Mouse (Mus musculus) intestine, embryonic 14.5 days (tissue): ENCODE results near the gene Spesp1. TPM values are rescaled to one million over a fixed set of nuclear protein-coding genes. Genes with fewer than 3 reads are reported as not detected.

Source experiments
- ATAC-seq: fragments of 200-750 bp; cut with Nextera tagmentation; replicated peaks from 2 replicates; pipeline ENCODE4 v1.8.0; 2017; ENCODE audit warnings: low read depth, moderate number of reproducible peaks, moderate TSS enrichment, moderate library complexity; ENCODE audit not compliant: low FRiP score, low TSS enrichment
- DNase-seq: peaks from one replicate; pipeline ENCODE4 v3.0.0-alpha.2; 2018; ENCODE audit warnings: low spot score
- H3K27ac ChIP-seq: fragments of 300-500 bp; sonication (generic); 2 replicates; pipeline ENCODE4 v1.5.1; 2014; ENCODE audit warnings: low read depth, mild to moderate bottlenecking, control low read depth
- H3K27me3 ChIP-seq: fragments of 300-500 bp; sonication (generic); replicated peaks from 2 replicates; pipeline ENCODE4 v1.6.1; 2014; ENCODE audit warnings: low read length, control low read depth; ENCODE audit not compliant: control insufficient read depth, insufficient read depth
- H3K36me3 ChIP-seq: fragments of 300-500 bp; sonication (generic); 2 replicates; pipeline ENCODE4 v1.6.1; 2014; ENCODE audit warnings: low read length, control low read depth; ENCODE audit not compliant: control insufficient read depth, insufficient read depth
- H3K4me1 ChIP-seq: fragments of 300-500 bp; sonication (generic); replicated peaks from 2 replicates; pipeline ENCODE4 v1.6.1; 2014; ENCODE audit warnings: low read length, control low read depth, mixed read lengths; ENCODE audit not compliant: control insufficient read depth, insufficient read depth
- H3K4me2 ChIP-seq: fragments of 300-500 bp; sonication (generic); 2 replicates; pipeline ENCODE4 v1.6.1; 2014; ENCODE audit warnings: low read length
- H3K4me3 ChIP-seq: fragments of 300-500 bp; sonication (generic); 2 replicates; pipeline ENCODE4 v1.5.1; 2014; ENCODE audit warnings: low read depth, low read length, control low read depth, mixed read lengths
- H3K9ac ChIP-seq: fragments of 300-500 bp; sonication (generic); 2 replicates; pipeline ENCODE4 v1.6.1; 2014; ENCODE audit warnings: mild to moderate bottlenecking, low read length
- H3K9me3 ChIP-seq: fragments of 300-500 bp; sonication (generic); 2 replicates; pipeline ENCODE4 v1.6.1; 2016; ENCODE audit warnings: low read length, control low read depth; ENCODE audit not compliant: control insufficient read depth
- WGBS: fragments of 180-500 bp; shearing (Covaris S2); extraction: QIAGEN DNeasy Blood & Tissue Kit; methylation state at CpG from one replicate; pipeline ENCODE4 v1.1.7; 2014; 5-methylcytosine and 5-hydroxymethylcytosine counted together
- polyA plus RNA-seq: library from polyadenylated mRNA; unstranded; fragments of >200 nt; fragmentation: Nextera tagmentation; extraction: Ambion mirVana; gene quantifications from 2 replicates; pipeline ENCODE4 v1.2.1, GENCODE M21; 2014

Gene Spesp1
- polyA plus RNA-seq, 1 experiment from 2014 or later: not detected

DNA sequence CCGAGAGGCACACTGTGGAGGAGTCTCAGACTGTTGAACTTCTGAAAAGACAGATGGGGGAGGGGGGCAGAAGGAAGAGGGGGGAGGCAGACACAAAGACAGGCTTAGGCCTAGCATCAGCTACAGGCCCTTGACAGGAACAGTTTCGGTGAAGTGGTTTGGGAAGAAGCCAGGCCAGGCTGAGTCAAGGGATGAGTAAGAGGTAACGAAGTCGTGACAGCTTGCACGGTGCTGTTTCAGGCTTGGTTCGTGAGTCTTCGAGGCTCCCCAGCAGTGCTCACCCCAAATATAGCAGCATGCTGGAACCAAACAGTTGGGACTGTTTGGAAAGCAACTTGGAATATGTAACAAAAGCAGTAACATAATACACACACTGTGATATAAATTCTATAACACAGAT, 2.3 kb upstream of the Spesp1 start:
- Histone ChIP-seq H3K9ac (no peak overlapping the region), H3K27me3 (no peaks in the 10 kb centered on the region), H3K4me1 (no peaks in the 10 kb centered on the region), H3K4me2 (no peak overlapping the region), H3K36me3 (no peaks in the 10 kb centered on the region), H3K9me3 (no peaks in the 10 kb centered on the region), H3K27ac (no peak overlapping the region), H3K4me3 (no peak overlapping the region)
- no peak for ATAC-seq
- WGBS: 71% methylated on average over 7 of the region's 7 CpGs
- no peak for DNase-seq

DNA sequence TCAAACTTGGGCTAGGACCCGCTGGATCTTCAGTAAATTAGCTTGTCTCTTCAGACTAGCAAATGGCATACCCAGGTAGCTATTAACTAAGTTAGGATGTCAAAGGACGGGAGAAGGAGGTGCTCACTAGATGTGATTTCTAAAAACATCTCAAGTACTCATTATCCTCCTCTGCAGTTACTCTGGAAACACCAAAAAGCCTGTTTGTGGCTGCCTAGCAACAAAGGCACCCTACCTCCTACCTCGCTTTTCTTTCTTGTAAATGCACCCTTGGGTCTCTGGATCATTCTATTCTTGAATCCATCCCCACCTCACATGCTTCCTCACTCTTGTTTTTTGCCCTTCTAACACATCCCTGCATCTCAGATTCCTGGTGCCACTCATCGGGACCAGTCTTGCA, 5.1 kb downstream of the Spesp1 start:
- H3K4me2 ChIP-seq: no peak overlapping the region
- H3K4me3 ChIP-seq: no peak overlapping the region
- no peaks in the 10 kb centered on the region for H3K36me3 ChIP-seq
- H3K9me3 ChIP-seq: no peaks in the 10 kb centered on the region
- no peaks in the 10 kb centered on the region for H3K27me3 ChIP-seq
- DNase-seq (no peak), ATAC-seq (no peak)
- H3K27ac ChIP-seq: no peak overlapping the region
- H3K9ac ChIP-seq: no peak overlapping the region
- H3K4me1 ChIP-seq: no peaks in the 10 kb centered on the region
- 79% methylated on average over 4 of the region's 4 CpGs for WGBS

DNA sequence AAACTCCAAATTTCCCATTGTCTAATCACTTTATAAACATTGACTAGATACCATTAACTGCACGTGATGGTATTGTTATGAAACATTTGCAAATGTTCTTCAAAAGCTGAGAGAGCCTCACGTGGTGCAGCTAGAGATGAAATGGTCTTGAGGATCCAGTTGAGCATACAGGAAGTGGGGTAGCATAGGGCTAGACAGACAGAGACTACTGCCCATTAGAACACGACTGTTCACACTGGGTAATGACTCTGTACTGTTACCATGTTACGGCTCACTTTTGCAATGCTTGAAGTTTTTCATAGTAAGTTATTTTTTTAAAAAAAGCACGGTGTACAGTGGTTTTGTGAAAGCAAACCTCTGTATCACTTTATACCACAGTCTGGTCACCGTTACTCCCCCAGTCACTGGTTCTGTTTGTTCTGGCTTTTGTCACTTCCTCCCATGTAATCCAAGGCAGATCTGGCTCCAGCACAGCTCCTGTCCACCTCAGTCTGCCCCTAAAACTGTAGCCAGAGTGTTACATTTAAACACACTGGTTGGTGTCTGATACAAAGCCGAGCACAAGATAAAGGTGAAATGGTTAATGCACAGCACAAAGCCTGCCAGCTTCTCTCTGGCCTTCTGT, 11.1 kb downstream of the Spesp1 start:
- no peak for DNase-seq
- no peak for ATAC-seq

DNA sequence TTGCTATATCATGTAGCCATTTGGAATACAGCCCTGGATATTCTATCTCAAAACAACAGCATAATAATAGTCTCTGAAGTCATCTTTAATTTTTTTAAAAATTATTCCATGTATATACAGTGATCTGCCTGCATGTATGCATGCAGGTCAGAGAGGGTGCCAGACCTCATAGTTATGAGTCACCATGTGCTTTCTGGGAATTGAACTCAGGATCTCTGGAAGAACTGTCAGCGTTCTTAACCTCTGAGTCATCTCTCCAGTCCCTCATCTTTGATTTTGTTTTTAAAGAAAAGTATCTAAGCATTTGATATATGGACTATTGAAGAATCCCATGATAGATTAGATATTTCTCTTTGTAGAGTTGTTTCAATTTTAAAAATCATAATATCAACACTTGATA, 12.8 kb downstream of the Spesp1 start:
- ATAC-seq (no peak), DNase-seq (no peak)
- Histone ChIP-seq H3K4me3 (no peak overlapping the region), H3K9ac (no peak overlapping the region), H3K27ac (no peak overlapping the region), H3K4me1 (peaks cover 13% of the 10 kb centered on the region), H3K4me2 (no peak overlapping the region), H3K9me3 (no peaks in the 10 kb centered on the region), H3K36me3 (no peaks in the 10 kb centered on the region), H3K27me3 (no peaks in the 10 kb centered on the region)
- 90% methylated on average over 1 of the region's 1 CpGs for WGBS

More for the DNA sequence above, 11.1 kb downstream of the Spesp1 start:
- no peak overlapping the region for H3K4me2 ChIP-seq
- H3K4me3 ChIP-seq: no peak overlapping the region
- H3K4me1 ChIP-seq: peaks cover 13% of the 10 kb centered on the region
- no peaks in the 10 kb centered on the region for H3K27me3 ChIP-seq
- H3K27ac ChIP-seq: no peak overlapping the region
- H3K9ac ChIP-seq: no peak overlapping the region
- no peaks in the 10 kb centered on the region for H3K36me3 ChIP-seq
- WGBS: 34% methylated on average over 7 of the region's 7 CpGs
- H3K9me3 ChIP-seq: no peaks in the 10 kb centered on the region

DNA sequence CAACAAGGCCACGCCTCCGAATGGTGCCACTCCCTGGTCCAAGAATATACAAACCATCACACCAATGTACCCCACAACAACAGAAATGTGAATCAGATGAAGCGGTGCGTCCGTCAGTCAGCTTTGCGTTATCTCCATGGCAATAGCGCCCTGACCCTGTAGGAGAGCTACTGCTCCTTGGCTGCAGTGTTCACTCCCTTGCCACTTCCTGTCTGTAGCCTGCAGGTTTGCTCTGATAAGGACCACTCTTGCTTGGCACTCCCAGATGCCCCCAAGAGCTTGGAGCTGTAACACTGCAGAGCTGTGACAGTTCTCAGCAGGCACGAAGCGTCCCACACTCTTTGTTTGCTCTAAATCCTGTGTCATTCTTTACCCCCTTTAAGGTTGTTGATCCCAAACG, 16.7 kb downstream of the Spesp1 start:
- H3K4me2 ChIP-seq: no peak overlapping the region
- WGBS: 79% methylated on average over 10 of the region's 10 CpGs
- no peaks in the 10 kb centered on the region for H3K36me3 ChIP-seq
- DNase-seq: no peak
- no peaks in the 10 kb centered on the region for H3K4me1 ChIP-seq
- H3K4me3 ChIP-seq: no peak overlapping the region
- no peaks in the 10 kb centered on the region for H3K27me3 ChIP-seq
- H3K9ac ChIP-seq: no peak overlapping the region
- H3K9me3 ChIP-seq: no peaks in the 10 kb centered on the region
- no peak overlapping the region for H3K27ac ChIP-seq
- ATAC-seq: no peak

DNA sequence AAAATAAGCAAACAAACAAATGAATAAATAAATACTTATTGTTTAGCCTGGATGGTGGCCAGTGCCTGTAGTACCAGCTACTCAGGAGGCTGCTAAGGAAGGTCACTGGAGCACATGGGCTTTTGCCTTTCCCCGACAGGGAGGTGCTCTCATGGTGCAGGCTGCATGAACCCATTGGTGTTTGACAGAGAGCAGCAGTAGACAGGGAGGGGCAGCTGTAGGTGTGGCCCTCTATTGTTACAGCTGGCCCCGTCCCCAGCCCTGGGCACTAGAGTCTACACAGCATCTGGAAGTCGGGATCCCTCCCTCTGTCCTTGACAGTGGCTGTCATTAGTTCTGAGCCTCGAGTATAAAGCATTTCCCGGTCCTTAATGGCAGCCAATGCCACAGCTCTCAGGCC, 18.4 kb downstream of the Spesp1 start:
- Histone ChIP-seq H3K27ac (no peak overlapping the region), H3K9ac (no peak overlapping the region), H3K36me3 (no peaks in the 10 kb centered on the region), H3K4me2 (no peak overlapping the region), H3K9me3 (no peaks in the 10 kb centered on the region), H3K4me1 (no peaks in the 10 kb centered on the region), H3K27me3 (no peaks in the 10 kb centered on the region), H3K4me3 (no peak overlapping the region)
- DNase-seq: no peak
- WGBS: 66% methylated on average over 5 of the region's 5 CpGs
- no peak for ATAC-seq

DNA sequence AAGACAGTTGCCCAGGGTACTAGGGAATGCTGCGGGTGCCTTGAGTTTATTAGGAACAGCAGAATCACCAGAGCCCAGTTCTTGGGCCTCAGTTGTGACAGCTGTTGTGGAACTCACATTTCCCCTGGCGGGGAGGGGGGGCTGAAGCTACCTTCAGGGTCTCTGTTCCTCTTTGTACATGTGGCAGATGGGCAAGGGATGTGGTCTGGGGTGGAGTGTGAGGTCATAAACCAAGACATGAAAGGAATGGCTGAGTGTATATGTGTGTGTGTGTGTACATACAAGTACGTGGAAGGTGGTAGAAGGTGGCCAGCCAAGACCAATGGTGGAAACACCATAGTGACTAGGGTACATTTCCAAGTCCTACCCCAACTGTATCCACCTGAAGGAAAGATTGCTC, 20.6 kb downstream of the Spesp1 start:
- H3K36me3 ChIP-seq: no peaks in the 10 kb centered on the region
- no peak overlapping the region for H3K4me2 ChIP-seq
- no peak overlapping the region for H3K27ac ChIP-seq
- DNase-seq (no peak), ATAC-seq (no peak)
- 83% methylated on average over 3 of the region's 3 CpGs for WGBS
- H3K4me3 ChIP-seq: no peak overlapping the region
- H3K9me3 ChIP-seq: no peaks in the 10 kb centered on the region
- H3K27me3 ChIP-seq: no peaks in the 10 kb centered on the region
- no peak overlapping the region for H3K9ac ChIP-seq
- H3K4me1 ChIP-seq: peaks cover 4% of the 10 kb centered on the region; the same call in 1 of the 2 replicates

DNA sequence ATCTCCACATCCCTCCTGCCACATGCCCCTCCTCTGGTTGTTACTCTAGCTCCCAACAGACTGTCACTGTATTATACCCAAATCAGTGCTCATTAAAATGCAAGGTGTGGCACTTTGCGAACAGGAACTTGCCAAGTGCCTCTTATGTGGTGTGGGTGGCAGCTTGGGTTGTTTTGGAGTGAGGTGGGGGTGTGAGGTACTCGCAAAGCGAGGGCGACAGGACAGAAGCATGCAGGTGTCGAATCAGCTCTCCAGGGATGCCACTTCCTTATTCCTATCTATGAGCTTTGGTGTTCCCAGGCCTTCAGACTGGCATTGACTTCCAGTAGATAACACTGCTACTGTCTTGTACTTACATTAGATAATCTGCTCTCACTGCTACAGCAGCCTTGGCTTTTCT, 21.0 kb downstream of the Spesp1 start:
- ATAC-seq (no peak), DNase-seq (no peak)
- no peak overlapping the region for H3K4me3 ChIP-seq
- no peak overlapping the region for H3K4me2 ChIP-seq
- H3K9me3 ChIP-seq: no peaks in the 10 kb centered on the region
- no peaks in the 10 kb centered on the region for H3K36me3 ChIP-seq
- H3K27me3 ChIP-seq: no peaks in the 10 kb centered on the region
- peaks cover 6% of the 10 kb centered on the region; the same call in 1 of the 2 replicates for H3K4me1 ChIP-seq
- WGBS: 91% methylated on average over 5 of the region's 5 CpGs
- no peak overlapping the region for H3K27ac ChIP-seq
- H3K9ac ChIP-seq: no peak overlapping the region

DNA sequence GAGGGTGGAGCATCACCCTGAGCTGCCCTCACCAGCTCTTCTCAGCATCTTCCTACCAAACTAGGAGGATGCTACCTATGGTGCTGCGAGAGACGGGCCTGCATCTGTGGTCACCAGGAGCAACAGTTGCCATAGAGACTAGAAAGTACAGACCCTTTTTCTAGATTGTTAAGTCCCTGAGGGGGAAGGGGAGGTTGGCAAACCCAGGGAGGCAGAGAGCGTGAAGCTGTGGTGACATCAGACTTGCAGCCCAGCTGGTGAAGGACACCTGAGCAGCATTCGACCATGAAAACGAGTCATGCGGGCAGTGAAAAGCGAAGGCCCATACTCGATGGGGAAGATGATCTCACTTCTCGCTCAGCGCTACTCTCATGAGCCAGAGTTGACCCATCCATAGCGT, 24.0 kb downstream of the Spesp1 start:
- Histone ChIP-seq H3K4me1 (peaks cover 8% of the 10 kb centered on the region; the same call in 1 of the 2 replicates), H3K36me3 (no peaks in the 10 kb centered on the region), H3K4me2 (no peak overlapping the region), H3K27ac (no peak overlapping the region), H3K4me3 (no peak overlapping the region), H3K27me3 (no peaks in the 10 kb centered on the region), H3K9me3 (no peaks in the 10 kb centered on the region), H3K9ac (no peak overlapping the region)
- no peak for DNase-seq
- no peak for ATAC-seq
- WGBS: 93% methylated on average over 11 of the region's 11 CpGs
